In the genomic region with DNA sequence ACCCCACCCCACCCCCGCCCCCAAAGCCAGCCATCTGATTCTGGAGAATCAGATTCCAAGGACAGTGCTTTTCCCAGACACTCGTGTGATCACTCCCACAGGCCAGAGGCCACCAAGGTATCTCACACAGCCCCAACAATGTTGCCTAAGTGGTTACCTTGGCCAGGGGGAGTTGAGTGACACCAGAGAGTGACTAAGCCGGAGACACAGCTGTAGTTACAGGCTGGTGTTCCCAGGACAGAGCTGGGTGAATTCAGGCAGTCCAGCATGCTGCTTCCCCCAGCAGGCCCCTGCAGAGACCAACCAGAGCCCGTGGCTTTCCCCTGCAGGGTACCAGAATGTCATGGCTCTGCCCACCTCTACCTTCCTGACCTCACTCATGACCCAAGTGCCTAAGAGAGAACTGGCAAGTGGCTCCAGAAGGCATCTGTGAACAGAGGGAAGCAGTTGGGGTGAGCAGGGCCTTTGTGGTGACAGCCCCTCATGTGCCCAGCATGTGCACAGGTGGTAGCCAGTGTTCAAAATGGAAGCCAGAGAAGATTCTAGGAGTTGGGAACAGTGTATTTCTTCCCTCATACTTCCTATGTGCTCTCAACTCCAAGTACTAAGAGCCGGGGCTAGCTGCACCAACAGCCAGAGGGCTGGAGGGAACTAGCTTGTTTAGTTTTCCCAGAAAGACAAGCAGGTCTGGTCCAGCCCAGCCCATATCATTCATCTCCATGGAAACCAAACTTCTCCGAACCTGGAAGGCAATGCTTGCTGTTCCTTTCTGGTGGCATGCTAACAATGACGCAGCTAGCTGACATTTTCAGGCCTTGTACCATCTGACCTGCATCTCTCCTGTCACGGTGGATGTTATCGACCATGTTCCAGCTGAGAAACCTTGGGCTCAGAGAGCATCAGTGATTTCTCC, we compare ENCODE assay signal across 11 mouse cellular contexts. TPM values are rescaled to one million over a fixed set of nuclear protein-coding genes. Genes with fewer than 3 reads are reported as not detected.
DNase-seq lines count a peak whose midpoint lies in the region; ATAC-seq and TF ChIP-seq lines count a peak whose summit lies in the region.
"Had no signal": no experiment of that assay in that cellular context is flagged by ENCODE, and none has a peak within 500 bp of the region (broad histone marks: within the 10 kb centered on the region; RNA-seq: fewer than 3 reads in every experiment).

No protein-coding gene starts in this region.

- peak; percentile 17 for ATAC-seq in lung, postnatal 0 days
- ATAC-seq in hindbrain, postnatal 0 days = peak; percentile 19; the same call in 1 of the 2 replicates

- WGBS in heart, adult 2 months = 72% methylated on average over 9 of the region's 9 CpGs
- WGBS in lung, postnatal 0 days = 49% methylated on average over 9 of the region's 9 CpGs
- WGBS in hindbrain, postnatal 0 days = 43% methylated on average over 9 of the region's 9 CpGs

- no peak for TF ChIP-seq CTCF in heart, adult 2 months (IDR thresholded peaks at IDR 0.05)
- TF ChIP-seq CTCF in lung, postnatal 0 days (IDR thresholded peaks at IDR 0.05) = no peak
- no peak for TF ChIP-seq CTCF in hindbrain, postnatal 0 days (IDR thresholded peaks at IDR 0.05; ENCODE audit: low read depth)

- no peak overlapping the region for H3K4me2 ChIP-seq in lung, postnatal 0 days (replicated peaks; ENCODE audit: low read depth, low read length)
- H3K4me2 ChIP-seq in hindbrain, postnatal 0 days (ENCODE audit: low read depth, low read length) = no peak overlapping the region

- H3K27me3 ChIP-seq in heart, adult 2 months (ENCODE audit: control insufficient read depth, insufficient read depth, low read length) = no peaks in the 10 kb centered on the region
- H3K27me3 ChIP-seq in lung, postnatal 0 days (replicated peaks; ENCODE audit: insufficient read depth, low read length) = no peaks in the 10 kb centered on the region
- H3K27me3 ChIP-seq in hindbrain, postnatal 0 days (ENCODE audit: insufficient read depth, low read length) = no peaks in the 10 kb centered on the region

- DNase-seq in heart, adult 2 months = peak in 1 of 2 experiments; percentile 7
- no peak for DNase-seq in heart, postnatal 25 days (ENCODE audit: low spot score)
- peak; percentile 40 for DNase-seq in lung, postnatal 0 days (ENCODE audit: low spot score)
- DNase-seq in lung, postnatal 4 days = no peak
- DNase-seq in hindbrain, postnatal 0 days (ENCODE audit: low spot score) = no peak
- peak; percentile 39 for DNase-seq in telencephalon, adult 2 months (ENCODE audit: low read depth, low spot score)
- no peak for DNase-seq in adrenal gland, postnatal 10 days
- no peak for DNase-seq in natural killer cell, adult 2 months (ENCODE audit: low spot score in 2 of 2)
- DNase-seq: gastrocnemius, postnatal 36 days; thymus, adult 2 months had no signal

- H3K4me1 ChIP-seq in heart, adult 2 months (ENCODE audit: control insufficient read depth, insufficient read depth, low read length) = peaks cover 5% of the 10 kb centered on the region
- peaks cover 3% of the 10 kb centered on the region; the same call in 1 of the 2 replicates for H3K4me1 ChIP-seq in lung, postnatal 0 days (ENCODE audit: insufficient read depth, low read depth, low read length)
- peaks cover 4% of the 10 kb centered on the region; the same call in 1 of the 2 replicates for H3K4me1 ChIP-seq in hindbrain, postnatal 0 days (ENCODE audit: insufficient read depth, low read length)

- H3K4me3 ChIP-seq in heart, adult 2 months = no peak overlapping the region
- no peak overlapping the region for H3K4me3 ChIP-seq in lung, postnatal 0 days (ENCODE audit: low read depth, low read length)
- H3K4me3 ChIP-seq in hindbrain, postnatal 0 days (ENCODE audit: low read length) = no peak overlapping the region

- H3K36me3 ChIP-seq in heart, adult 2 months (ENCODE audit: control insufficient read depth, insufficient read depth, low read length) = no peaks in the 10 kb centered on the region
- 0 out of 2 replicates have a peak, but pooled peaks cover 4% of the 10 kb centered on the region for H3K36me3 ChIP-seq in lung, postnatal 0 days (ENCODE audit: insufficient read depth, low read length)
- no peaks in the 10 kb centered on the region for H3K36me3 ChIP-seq in hindbrain, postnatal 0 days (ENCODE audit: insufficient read depth, low read length)

- H3K79me2 ChIP-seq in heart, adult 2 months (replicated peaks; ENCODE audit: control insufficient read depth, insufficient read depth, low read length) = no peaks in the 10 kb centered on the region

- TF ChIP-seq POLR2A in heart, adult 2 months (IDR thresholded peaks at IDR 0.05; ENCODE audit: insufficient read depth, low read depth, low read length) = no peak

- TF ChIP-seq EP300 in heart, adult 2 months (IDR thresholded peaks at IDR 0.05; ENCODE audit: insufficient read depth, low read depth, low read length) = no peak
- no peak for TF ChIP-seq EP300 in lung, postnatal 0 days (IDR thresholded peaks at IDR 0.05)

- H3K9me3 ChIP-seq in lung, postnatal 0 days (ENCODE audit: low read length) = no peaks in the 10 kb centered on the region
- no peaks in the 10 kb centered on the region for H3K9me3 ChIP-seq in hindbrain, postnatal 0 days (ENCODE audit: low read length)

- H3K9ac ChIP-seq in heart, adult 2 months (ENCODE audit: low read depth, low read length) = no peak overlapping the region
- H3K9ac ChIP-seq in lung, postnatal 0 days (replicated peaks; ENCODE audit: low read depth) = no peak overlapping the region
- H3K9ac ChIP-seq in hindbrain, postnatal 0 days (replicated peaks; ENCODE audit: low read length) = no peak overlapping the region

- peak overlapping the region; percentile 20; the same call in 1 of the 2 replicates for H3K27ac ChIP-seq in heart, adult 2 months
- peak overlapping the region; percentile 38; the same call in 1 of the 2 replicates for H3K27ac ChIP-seq in lung, postnatal 0 days (ENCODE audit: low read length)
- H3K27ac ChIP-seq in hindbrain, postnatal 0 days = 0 out of 2 replicates have a peak overlapping the region, but pooled peaks have one; percentile 20

- intact Hi-C loops in heart, adult 2 months (cut with DNase I) = no loop called here
- intact Hi-C loops in heart, postnatal 25 days (cut with DNase I) = no loop called here

RNA-seq across cellular contexts. Expression of a gene that starts 18.5 kb away (rescaled TPM):
- total RNA-seq in heart, adult 2 months (2021) = 1 to 10 TPM; 4.3 to 4.7 TPM
- 6.6 and 7.2 TPM in 2 replicates for polyA plus RNA-seq in heart, adult 2 months (2012; rRNA removed)
- 1 to 10 TPM; 4.5 to 4.7 TPM for total RNA-seq in heart, postnatal 25 days (2021)
- 34.8 and 36.3 TPM in 2 replicates for polyA plus RNA-seq in lung, postnatal 0 days (2015; fragmentation: Nextera tagmentation; extraction: Ambion mirVana)
- 25.4 and 27.3 TPM in 2 replicates for total RNA-seq in hindbrain, postnatal 0 days (2014; rRNA removed)
- polyA plus RNA-seq in hindbrain, postnatal 0 days (2015; fragmentation: Nextera tagmentation; extraction: Ambion mirVana) = 35.8 and 36.5 TPM in 2 replicates
- total RNA-seq in adrenal gland, postnatal 10 days (2021) = 1 to 10 TPM; 7.0 to 9.7 TPM

RNA-seq across cellular contexts. Expression of a gene that starts 34.8 kb away (rescaled TPM):
- 1 to 10 TPM; 1.8 to 3.4 TPM for total RNA-seq in heart, adult 2 months (2021)
- polyA plus RNA-seq in heart, adult 2 months (2012; rRNA removed) = 2.5 and 2.8 TPM in 2 replicates
- total RNA-seq in heart, postnatal 25 days (2021) = 1 to 10 TPM; 1.8 to 1.9 TPM
- polyA plus RNA-seq in lung, postnatal 0 days (2015; fragmentation: Nextera tagmentation; extraction: Ambion mirVana) = 26.0 and 26.7 TPM in 2 replicates
- 2.7 and 3.1 TPM in 2 replicates for total RNA-seq in hindbrain, postnatal 0 days (2014; rRNA removed)
- 2.6 and 2.7 TPM in 2 replicates for polyA plus RNA-seq in hindbrain, postnatal 0 days (2015; fragmentation: Nextera tagmentation; extraction: Ambion mirVana)
- total RNA-seq in adrenal gland, postnatal 10 days (2021) = 1 to 10 TPM; 1.6 to 2.2 TPM

RNA-seq across cellular contexts. Expression of a gene that starts 50.5 kb away (rescaled TPM):
- under 1 TPM; 0.23 to 0.27 TPM for total RNA-seq in heart, adult 2 months (2021)
- 0.94 and 1.0 TPM in 2 replicates for polyA plus RNA-seq in heart, adult 2 months (2012; rRNA removed)
- total RNA-seq in heart, postnatal 25 days (2021) = under 1 TPM; 0.13 to 0.39 TPM
- polyA plus RNA-seq in lung, postnatal 0 days (2015; fragmentation: Nextera tagmentation; extraction: Ambion mirVana) = 0.11 and 0.13 TPM in 2 replicates
- total RNA-seq in hindbrain, postnatal 0 days (2014; rRNA removed) = 0.10 and 0.14 TPM in 2 replicates
- polyA plus RNA-seq in hindbrain, postnatal 0 days (2015; fragmentation: Nextera tagmentation; extraction: Ambion mirVana) = 0.28 and 0.29 TPM in 2 replicates
- under 1 TPM in 1 of 2 experiments, not detected in 1; 0.51 TPM for total RNA-seq in adrenal gland, postnatal 10 days (2021)
- total RNA-seq: adrenal gland, postnatal 25 days had no signal

Comparison
In these comparisons a context has a peak if more than half of its experiments do, and no peak if none do; other contexts are left out.
1. DNase-seq: peak in lung, postnatal 0 days (single experiment) and telencephalon, adult 2 months (single experiment); none in heart, postnatal 25 days (single experiment), lung, postnatal 4 days (0 of 2), hindbrain, postnatal 0 days (single experiment), adrenal gland, postnatal 10 days (single experiment) and natural killer cell, adult 2 months (0 of 2).
2. Peak in every context shown above with its lines, with median percentiles within 50 percentile points of each other: H3K27ac ChIP-seq.